Mouse (Mus musculus): ENCODE results near the gene Abca9. TPM values are rescaled to one million over a fixed set of nuclear protein-coding genes. Genes with fewer than 3 reads are reported as not detected.

The Abca9 gene
- polyA plus RNA-seq, 1 experiment from 2014 or later: 0.48 TPM

GRCm38 (mm10) chr11:110130760-110131159 lies 37.2 kb downstream of the Abca9 start:
- Histone ChIP-seq H3K36me3 (no peaks in the 10 kb centered on the region), H3K4me1 (peaks cover 6% of the 10 kb centered on the region), H3K27ac (no peak overlapping the region), H3K9me3 (replicated peaks) (no peaks in the 10 kb centered on the region), H3K27me3 (ENCODE audit: low read depth, poor library complexity, severe bottlenecking) (no peaks in the 10 kb centered on the region), H3K4me3 (no peak overlapping the region)
- DNase-seq (ENCODE audit: low spot score): no peak
- WGBS: 92% methylated on average over 5 of the region's 5 CpGs

- DNase-seq (ENCODE audit: low spot score): no peak
- WGBS: 83% methylated on average over 4 of the region's 4 CpGs
- no peak overlapping the region for H3K4me3 ChIP-seq
Observed at GRCm38 (mm10) chr11:110111137-110111536, 56.9 kb downstream of the Abca9 start.

GRCm38 (mm10) chr11:110101437-110101836 lies 66.6 kb downstream of the Abca9 start:
- no peak for DNase-seq (ENCODE audit: low spot score)
- Histone ChIP-seq H3K9me3 (replicated peaks) (no peaks in the 10 kb centered on the region), H3K36me3 (no peaks in the 10 kb centered on the region), H3K27ac (no peak overlapping the region), H3K4me1 (no peaks in the 10 kb centered on the region), H3K4me3 (no peak overlapping the region), H3K27me3 (ENCODE audit: low read depth, poor library complexity, severe bottlenecking) (no peaks in the 10 kb centered on the region)
- 91% methylated on average over 7 of the region's 7 CpGs for WGBS

More at GRCm38 (mm10) chr11:110111137-110111536, 56.9 kb downstream of the Abca9 start:
- Histone ChIP-seq H3K36me3 (no peaks in the 10 kb centered on the region), H3K27me3 (ENCODE audit: low read depth, poor library complexity, severe bottlenecking) (no peaks in the 10 kb centered on the region), H3K27ac (no peak overlapping the region), H3K9me3 (replicated peaks) (no peaks in the 10 kb centered on the region), H3K4me1 (no peaks in the 10 kb centered on the region; the same call in 1 of the 2 replicates)

GRCm38 (mm10) chr11:110098901-110099300 lies 69.1 kb downstream of the Abca9 start:
- no peaks in the 10 kb centered on the region for H3K27me3 ChIP-seq (ENCODE audit: low read depth, poor library complexity, severe bottlenecking)
- H3K4me1 ChIP-seq: no peaks in the 10 kb centered on the region
- H3K36me3 ChIP-seq: no peaks in the 10 kb centered on the region
- 83% methylated on average over 4 of the region's 4 CpGs for WGBS
- H3K4me3 ChIP-seq: no peak overlapping the region
- no peak overlapping the region for H3K27ac ChIP-seq
- H3K9me3 ChIP-seq (replicated peaks): no peaks in the 10 kb centered on the region
- DNase-seq (ENCODE audit: low spot score): no peak

- Histone ChIP-seq H3K27ac (no peak overlapping the region), H3K36me3 (no peaks in the 10 kb centered on the region), H3K27me3 (ENCODE audit: low read depth, poor library complexity, severe bottlenecking) (no peaks in the 10 kb centered on the region), H3K4me3 (no peak overlapping the region), H3K4me1 (no peaks in the 10 kb centered on the region), H3K9me3 (replicated peaks) (no peaks in the 10 kb centered on the region)
- WGBS: 83% methylated on average over 6 of the region's 6 CpGs
- DNase-seq (ENCODE audit: low spot score): no peak
Observed at GRCm38 (mm10) chr11:110097465-110097864, 70.5 kb downstream of the Abca9 start.

GRCm38 (mm10) chr11:110095858-110096257 lies 72.1 kb downstream of the Abca9 start, which contains the start of gene Abca8a:
TSS of gene Abca8a (minus strand) at chr11:110095978.
- no peaks in the 10 kb centered on the region for H3K4me1 ChIP-seq
- 91% methylated on average over 5 of the region's 5 CpGs for WGBS
- H3K27me3 ChIP-seq (ENCODE audit: low read depth, poor library complexity, severe bottlenecking): no peaks in the 10 kb centered on the region
- no peaks in the 10 kb centered on the region for H3K36me3 ChIP-seq
- no peak for DNase-seq (ENCODE audit: low spot score)
- H3K27ac ChIP-seq: no peak within 1 kb of the TSS
- H3K4me3 ChIP-seq: no peak within 1 kb of the TSS
- H3K9me3 ChIP-seq (replicated peaks): no peaks in the 10 kb centered on the region

- no peaks in the 10 kb centered on the region for H3K9me3 ChIP-seq (replicated peaks)
- 80% methylated on average over 7 of the region's 7 CpGs for WGBS
- H3K27ac ChIP-seq: no peak overlapping the region
- H3K4me3 ChIP-seq: no peak overlapping the region
- H3K4me1 ChIP-seq: no peaks in the 10 kb centered on the region
- H3K27me3 ChIP-seq (ENCODE audit: low read depth, poor library complexity, severe bottlenecking): no peaks in the 10 kb centered on the region
- no peaks in the 10 kb centered on the region for H3K36me3 ChIP-seq
- no peak for DNase-seq (ENCODE audit: low spot score)
Observed at GRCm38 (mm10) chr11:110094846-110095380, 73.1 kb downstream of the Abca9 start.

- H3K27ac ChIP-seq: no peak overlapping the region
- no peaks in the 10 kb centered on the region for H3K4me1 ChIP-seq
- no peaks in the 10 kb centered on the region for H3K27me3 ChIP-seq (ENCODE audit: low read depth, poor library complexity, severe bottlenecking)
- 89% methylated on average over 3 of the region's 3 CpGs for WGBS
- H3K4me3 ChIP-seq: no peak overlapping the region
- DNase-seq (ENCODE audit: low spot score): no peak
- no peaks in the 10 kb centered on the region for H3K36me3 ChIP-seq
- no peaks in the 10 kb centered on the region for H3K9me3 ChIP-seq (replicated peaks)
Observed at GRCm38 (mm10) chr11:110094236-110094635, 73.8 kb downstream of the Abca9 start.

- H3K27ac ChIP-seq: no peak overlapping the region
- H3K4me1 ChIP-seq: no peaks in the 10 kb centered on the region
- 81% methylated on average over 2 of the region's 2 CpGs for WGBS
- no peaks in the 10 kb centered on the region for H3K36me3 ChIP-seq
- H3K4me3 ChIP-seq: no peak overlapping the region
- no peaks in the 10 kb centered on the region for H3K9me3 ChIP-seq (replicated peaks)
- H3K27me3 ChIP-seq (ENCODE audit: low read depth, poor library complexity, severe bottlenecking): no peaks in the 10 kb centered on the region
- DNase-seq (ENCODE audit: low spot score): no peak
Observed at GRCm38 (mm10) chr11:110091328-110091727, 76.7 kb downstream of the Abca9 start.

- 88% methylated on average over 3 of the region's 3 CpGs for WGBS
- Histone ChIP-seq H3K36me3 (no peaks in the 10 kb centered on the region), H3K27me3 (ENCODE audit: low read depth, poor library complexity, severe bottlenecking) (no peaks in the 10 kb centered on the region), H3K9me3 (replicated peaks) (no peaks in the 10 kb centered on the region), H3K4me1 (no peaks in the 10 kb centered on the region), H3K4me3 (no peak overlapping the region), H3K27ac (no peak overlapping the region)
- no peak for DNase-seq (ENCODE audit: low spot score)
Observed at GRCm38 (mm10) chr11:110072158-110072557, 95.8 kb downstream of the Abca9 start.

- no peaks in the 10 kb centered on the region for H3K36me3 ChIP-seq
- no peaks in the 10 kb centered on the region for H3K9me3 ChIP-seq (replicated peaks)
- no peak overlapping the region for H3K27ac ChIP-seq
- no peaks in the 10 kb centered on the region for H3K27me3 ChIP-seq (ENCODE audit: low read depth, poor library complexity, severe bottlenecking)
- H3K4me1 ChIP-seq: no peaks in the 10 kb centered on the region
- 75% methylated on average over 4 of the region's 4 CpGs for WGBS
- no peak overlapping the region for H3K4me3 ChIP-seq
- DNase-seq (ENCODE audit: low spot score): no peak
Observed at GRCm38 (mm10) chr11:110061032-110061431, 107.0 kb downstream of the Abca9 start.

- 70% methylated on average over 2 of the region's 2 CpGs for WGBS
- no peaks in the 10 kb centered on the region for H3K9me3 ChIP-seq (replicated peaks)
- H3K27ac ChIP-seq: no peak overlapping the region
- H3K4me3 ChIP-seq: no peak overlapping the region
- no peaks in the 10 kb centered on the region for H3K27me3 ChIP-seq (ENCODE audit: low read depth, poor library complexity, severe bottlenecking)
- no peak for DNase-seq (ENCODE audit: low spot score)
- H3K36me3 ChIP-seq: no peaks in the 10 kb centered on the region
- no peaks in the 10 kb centered on the region for H3K4me1 ChIP-seq
Observed at GRCm38 (mm10) chr11:110060127-110060526, 107.9 kb downstream of the Abca9 start.

- H3K27ac ChIP-seq: no peak overlapping the region
- H3K36me3 ChIP-seq: no peaks in the 10 kb centered on the region
- H3K9me3 ChIP-seq (replicated peaks): no peaks in the 10 kb centered on the region
- H3K4me1 ChIP-seq: no peaks in the 10 kb centered on the region
- 77% methylated on average over 3 of the region's 3 CpGs for WGBS
- no peak overlapping the region for H3K4me3 ChIP-seq
- no peaks in the 10 kb centered on the region for H3K27me3 ChIP-seq (ENCODE audit: low read depth, poor library complexity, severe bottlenecking)
- DNase-seq (ENCODE audit: low spot score): no peak
Observed at GRCm38 (mm10) chr11:110053681-110054080, 114.3 kb downstream of the Abca9 start.
